In genomic region chr13:20410306-20411101, GRCm38 (mm10) we compare ENCODE assay signal across 27 mouse cellular contexts.
DNase-seq lines count a peak whose midpoint lies in the region; ATAC-seq lines count a peak whose summit lies in the region.
"Had no signal": no experiment of that assay in that cellular context is flagged by ENCODE, and none has a peak within 500 bp of the region (broad histone marks: within the 10 kb centered on the region; RNA-seq: fewer than 3 reads in every experiment).

No protein-coding gene starts in this region.

- H3K9ac ChIP-seq in midbrain, embryonic 13.5 days (replicated peaks), result no peak overlapping the region
- no peak overlapping the region for H3K9ac ChIP-seq in midbrain, embryonic 11.5 days (ENCODE audit: low read length)
- no peak overlapping the region for H3K9ac ChIP-seq in midbrain, embryonic 14.5 days (replicated peaks; ENCODE audit: low read length)
- H3K9ac ChIP-seq: forebrain, embryonic 15.5 days; limb, embryonic 12.5 days; liver, embryonic 13.5 days; lung, embryonic 15.5 days; stomach, embryonic 15.5 days had no signal

- no peaks in the 10 kb centered on the region for H3K36me3 ChIP-seq in midbrain, embryonic 13.5 days
- no peaks in the 10 kb centered on the region for H3K36me3 ChIP-seq in midbrain, embryonic 11.5 days (ENCODE audit: control insufficient read depth, insufficient read depth, low read length)
- no peaks in the 10 kb centered on the region for H3K36me3 ChIP-seq in midbrain, embryonic 14.5 days (ENCODE audit: control insufficient read depth, insufficient read depth, low read length)
- H3K36me3 ChIP-seq: forebrain, embryonic 15.5 days; G1E; limb, embryonic 12.5 days; liver, embryonic 13.5 days; lung, embryonic 15.5 days; stomach, embryonic 15.5 days had no signal

- peak; percentile 45 to 53 for DNase-seq in cerebellum, postnatal 10 days
- DNase-seq in midbrain, embryonic 11.5 days (ENCODE audit: low spot score, missing footprints), result no peak
- DNase-seq in midbrain, embryonic 14.5 days, result peak; percentile 37
- DNase-seq in retina, postnatal 1 day, result peak; percentile 47
- DNase-seq in frontal cortex, postnatal 25 days (ENCODE audit: low spot score in 2 of 2), result no peak
- DNase-seq in lung, postnatal 14 days, result no peak
- DNase-seq: adrenal gland, postnatal 25 days; cerebellum, adult 2 months; heart, postnatal 10 days; kidney, adult 9 months; kidney, postnatal 25 days; layer of hippocampus, adult 9-11 months; liver, embryonic 13.5 days; right cerebral cortex, postnatal 14 days; spleen, adult 18-20 months; thymus, adult 18-20 months had no signal

- H3K27me3 ChIP-seq in midbrain, embryonic 13.5 days, result no peaks in the 10 kb centered on the region
- no peaks in the 10 kb centered on the region for H3K27me3 ChIP-seq in midbrain, embryonic 11.5 days (ENCODE audit: control insufficient read depth, insufficient read depth, low read length)
- H3K27me3 ChIP-seq in midbrain, embryonic 14.5 days (ENCODE audit: control insufficient read depth, insufficient read depth, low read length), result no peaks in the 10 kb centered on the region
- H3K27me3 ChIP-seq: forebrain, embryonic 15.5 days; limb, embryonic 12.5 days; liver, embryonic 13.5 days; lung, embryonic 15.5 days; stomach, embryonic 15.5 days had no signal

- no peak overlapping the region for H3K4me2 ChIP-seq in midbrain, embryonic 13.5 days (replicated peaks)
- no peak overlapping the region for H3K4me2 ChIP-seq in midbrain, embryonic 11.5 days
- H3K4me2 ChIP-seq in midbrain, embryonic 14.5 days (ENCODE audit: low read length), result no peak overlapping the region
- H3K4me2 ChIP-seq: forebrain, embryonic 15.5 days; heart, embryonic 11.5 days; limb, embryonic 12.5 days; liver, embryonic 13.5 days; lung, embryonic 15.5 days; stomach, embryonic 15.5 days had no signal

- WGBS in midbrain, embryonic 13.5 days, result 71% methylated on average over 9 of the region's 9 CpGs
- 88% methylated on average over 9 of the region's 9 CpGs for WGBS in midbrain, embryonic 11.5 days
- 69% methylated on average over 9 of the region's 9 CpGs for WGBS in midbrain, embryonic 14.5 days

- 0 out of 2 replicates have a peak overlapping the region, but pooled peaks have one; percentile 44 for H3K27ac ChIP-seq in midbrain, embryonic 13.5 days
- H3K27ac ChIP-seq in midbrain, embryonic 11.5 days (ENCODE audit: low read depth, low read length), result no peak overlapping the region
- peak overlapping the region; percentile 64 for H3K27ac ChIP-seq in midbrain, embryonic 14.5 days (replicated peaks; ENCODE audit: low read depth, low read length)
- H3K27ac ChIP-seq: forebrain, embryonic 15.5 days; limb, embryonic 12.5 days; liver, embryonic 13.5 days; lung, embryonic 15.5 days; macrophage; stomach, embryonic 15.5 days had no signal

- H3K4me1 ChIP-seq in midbrain, embryonic 13.5 days (replicated peaks), result peaks cover 14% of the 10 kb centered on the region
- H3K4me1 ChIP-seq in midbrain, embryonic 11.5 days (ENCODE audit: control insufficient read depth, insufficient read depth, low read length), result no peaks in the 10 kb centered on the region
- peaks cover 14% of the 10 kb centered on the region for H3K4me1 ChIP-seq in midbrain, embryonic 14.5 days (ENCODE audit: control insufficient read depth, insufficient read depth, low read length)
- H3K4me1 ChIP-seq: limb, embryonic 12.5 days; liver, embryonic 13.5 days; lung, embryonic 15.5 days; stomach, embryonic 15.5 days had no signal

- no peak overlapping the region for H3K4me3 ChIP-seq in midbrain, embryonic 13.5 days (replicated peaks)
- H3K4me3 ChIP-seq in midbrain, embryonic 11.5 days (ENCODE audit: low read depth, low read length), result no peak overlapping the region
- no peak overlapping the region for H3K4me3 ChIP-seq in midbrain, embryonic 14.5 days (replicated peaks; ENCODE audit: low read depth, low read length)
- H3K4me3 ChIP-seq: erythroblast, embryonic 14.5 days; forebrain, embryonic 15.5 days; limb, embryonic 12.5 days; liver, embryonic 13.5 days; lung, embryonic 15.5 days; stomach, embryonic 15.5 days had no signal

- no peaks in the 10 kb centered on the region for H3K9me3 ChIP-seq in midbrain, embryonic 13.5 days
- H3K9me3 ChIP-seq in midbrain, embryonic 11.5 days (ENCODE audit: control insufficient read depth, low read length), result no peaks in the 10 kb centered on the region
- no peaks in the 10 kb centered on the region for H3K9me3 ChIP-seq in midbrain, embryonic 14.5 days (ENCODE audit: control insufficient read depth, low read length)
- H3K9me3 ChIP-seq: forebrain, embryonic 15.5 days; G1E; limb, embryonic 12.5 days; liver, embryonic 13.5 days; lung, embryonic 15.5 days; stomach, embryonic 15.5 days had no signal

- no peak for ATAC-seq in cerebellum, adult (ENCODE audit: insufficient number of reproducible peaks, low FRiP score, low TSS enrichment)
- ATAC-seq in midbrain, embryonic 13.5 days, result no peak
- ATAC-seq in midbrain, embryonic 11.5 days (ENCODE audit: low FRiP score), result no peak
- no peak for ATAC-seq in midbrain, embryonic 14.5 days (ENCODE audit: low FRiP score, low TSS enrichment)
- ATAC-seq: CD4-positive, CD25-positive, alpha-beta regulatory T cell, adult 4 months had no signal

Comparison
In these comparisons a context has a peak if more than half of its experiments do, and no peak if none do; other contexts are left out.
1. DNase-seq: peak in cerebellum, postnatal 10 days (2 of 2), midbrain, embryonic 14.5 days (single experiment) and retina, postnatal 1 day (single experiment); none in midbrain, embryonic 11.5 days (single experiment), frontal cortex, postnatal 25 days (0 of 2) and lung, postnatal 14 days (single experiment).